Mouse (Mus musculus) neural tube, embryonic 11.5 days (tissue): ENCODE results near the gene 1700066M21Rik. TPM values are rescaled to one million over a fixed set of nuclear protein-coding genes. Genes with fewer than 3 reads are reported as not detected.

ENCODE experiments used
- polyA plus RNA-seq: library from polyadenylated mRNA; unstranded; fragments of >200 nt; fragmentation: Nextera tagmentation; extraction: Ambion mirVana; gene quantifications from 2 replicates; pipeline ENCODE4 v1.2.1, GENCODE M21; 2014

1700066M21Rik gene
- polyA plus RNA-seq, 1 experiment from 2014 or later, result 14.3 TPM

Other genes starting within 250 kb of the 1700066M21Rik start
- gene Maip1, start 28.7 kb downstream of the 1700066M21Rik start, polyA plus RNA-seq, result 17.0 and 17.2 TPM in 2 replicates
- gene Tyw5, start 29.5 kb downstream of the 1700066M21Rik start, polyA plus RNA-seq, result 20.6 and 24.1 TPM in 2 replicates